Comparison of ENCODE assay signal across 28 mouse cellular contexts in the genomic region with DNA sequence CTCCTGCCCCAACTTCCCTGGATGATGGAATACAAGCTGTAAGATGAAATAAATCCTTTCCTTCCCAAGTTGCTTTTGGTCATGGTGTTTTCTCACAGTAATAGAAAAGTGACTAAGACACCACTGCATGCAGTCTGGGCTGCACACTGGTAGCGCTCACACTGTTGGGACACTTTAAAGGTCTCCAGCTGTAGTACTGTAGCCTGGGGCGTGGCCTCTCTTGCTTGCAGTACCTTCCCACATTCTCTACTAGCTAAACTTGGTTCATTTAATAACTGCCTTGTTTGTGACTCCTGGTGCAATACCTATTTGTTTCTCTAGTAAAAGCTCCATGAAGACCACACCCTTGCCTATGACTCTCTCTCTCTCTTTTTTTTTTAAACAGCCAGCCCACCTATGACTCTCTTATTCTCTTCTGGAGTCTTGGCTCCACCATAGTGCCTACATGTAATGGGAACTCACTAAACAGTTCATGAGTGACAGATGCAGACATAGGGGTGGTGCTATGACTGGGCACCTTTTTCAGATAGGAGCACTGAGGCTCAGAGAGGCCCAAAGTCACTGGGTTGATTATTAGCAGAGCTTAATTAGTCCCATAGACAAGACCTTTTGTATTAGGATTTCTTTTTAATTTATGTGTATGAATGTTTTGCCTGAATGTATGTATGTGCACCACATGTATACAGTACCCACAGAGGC. TPM values are rescaled to one million over a fixed set of nuclear protein-coding genes. Genes with fewer than 3 reads are reported as not detected.
A peak's percentile ranks its signal among the peaks of the same experiment; 100 is the strongest.
DNase-seq lines count a peak whose midpoint lies in the region; ATAC-seq lines count a peak whose summit lies in the region.
"Had no signal": no experiment of that assay in that cellular context is flagged by ENCODE, and none has a peak within 500 bp of the region (broad histone marks: within the 10 kb centered on the region; RNA-seq: fewer than 3 reads in every experiment).

No protein-coding gene starts in this region.

- no peak overlapping the region for H3K4me2 ChIP-seq in liver, embryonic 12.5 days
- no peak overlapping the region for H3K4me2 ChIP-seq in liver, embryonic 11.5 days
- no peak overlapping the region for H3K4me2 ChIP-seq in liver, embryonic 15.5 days
- H3K4me2 ChIP-seq: embryonic facial prominence, embryonic 12.5 days; embryonic facial prominence, embryonic 15.5 days; heart, embryonic 12.5 days; heart, embryonic 15.5 days; hindbrain, embryonic 13.5 days had no signal

- H3K27ac ChIP-seq in liver, embryonic 12.5 days: no peak overlapping the region
- H3K27ac ChIP-seq in liver, embryonic 11.5 days (ENCODE audit: low read depth, low read length): no peak overlapping the region
- peak overlapping the region; percentile 24; the same call in 1 of the 2 replicates for H3K27ac ChIP-seq in liver, embryonic 15.5 days (replicated peaks)
- H3K27ac ChIP-seq: embryonic facial prominence, embryonic 12.5 days; embryonic facial prominence, embryonic 15.5 days; heart, embryonic 15.5 days; hindbrain, embryonic 10.5 days; hindbrain, embryonic 13.5 days had no signal

- no peaks in the 10 kb centered on the region for H3K9me3 ChIP-seq in liver, embryonic 12.5 days (replicated peaks)
- no peaks in the 10 kb centered on the region for H3K9me3 ChIP-seq in liver, embryonic 11.5 days (ENCODE audit: control insufficient read depth, low read length)
- no peaks in the 10 kb centered on the region for H3K9me3 ChIP-seq in liver, embryonic 15.5 days (replicated peaks)
- H3K9me3 ChIP-seq: embryonic facial prominence, embryonic 12.5 days; embryonic facial prominence, embryonic 15.5 days; G1E; heart, embryonic 12.5 days; heart, embryonic 15.5 days; hindbrain, embryonic 10.5 days; hindbrain, embryonic 13.5 days had no signal

- no peak overlapping the region for H3K4me3 ChIP-seq in liver, embryonic 12.5 days
- no peak overlapping the region for H3K4me3 ChIP-seq in liver, embryonic 11.5 days (ENCODE audit: low read depth, low read length)
- H3K4me3 ChIP-seq in liver, embryonic 15.5 days (replicated peaks): no peak overlapping the region
- H3K4me3 ChIP-seq: embryonic facial prominence, embryonic 12.5 days; embryonic facial prominence, embryonic 15.5 days; heart, embryonic 12.5 days; heart, embryonic 15.5 days; hindbrain, embryonic 10.5 days; hindbrain, embryonic 13.5 days had no signal

- peaks cover 34% of the 10 kb centered on the region for H3K4me1 ChIP-seq in liver, embryonic 12.5 days
- no peaks in the 10 kb centered on the region for H3K4me1 ChIP-seq in liver, embryonic 11.5 days (replicated peaks; ENCODE audit: control insufficient read depth, insufficient read depth, low read length)
- peaks cover 29% of the 10 kb centered on the region for H3K4me1 ChIP-seq in liver, embryonic 15.5 days (replicated peaks)
- H3K4me1 ChIP-seq: embryonic facial prominence, embryonic 12.5 days; embryonic facial prominence, embryonic 15.5 days; heart, embryonic 12.5 days; heart, embryonic 15.5 days had no signal

- H3K27me3 ChIP-seq in liver, embryonic 12.5 days (replicated peaks): no peaks in the 10 kb centered on the region
- H3K27me3 ChIP-seq in liver, embryonic 11.5 days (replicated peaks; ENCODE audit: control insufficient read depth, insufficient read depth, low read length): no peaks in the 10 kb centered on the region
- no peaks in the 10 kb centered on the region for H3K27me3 ChIP-seq in liver, embryonic 15.5 days
- H3K27me3 ChIP-seq: CH12.LX; embryonic facial prominence, embryonic 12.5 days; embryonic facial prominence, embryonic 15.5 days; heart, embryonic 12.5 days; heart, embryonic 15.5 days; hindbrain, embryonic 13.5 days had no signal

- no peak for DNase-seq in liver, embryonic 11.5 days (ENCODE audit: low spot score)
- DNase-seq in 3T3-L1 (ENCODE audit: low read depth, low spot score): peak; percentile 44
- no peak for DNase-seq in kidney, adult 11 months
- DNase-seq in T-cell, adult 2 months (ENCODE audit: low spot score): no peak
- DNase-seq: adrenal gland, postnatal 14 days; B cell, adult 2 months; cerebellum, adult 11 months; cerebellum, adult 2 months; cerebellum, adult 9-11 months; cerebellum, postnatal 25 days; forebrain, postnatal 0 days; gastrocnemius, postnatal 25 days; heart, adult 18-20 months; heart, postnatal 10 days; heart, postnatal 36 days had no signal

- H3K36me3 ChIP-seq in liver, embryonic 12.5 days: no peaks in the 10 kb centered on the region
- no peaks in the 10 kb centered on the region for H3K36me3 ChIP-seq in liver, embryonic 11.5 days (ENCODE audit: control insufficient read depth, insufficient read depth, low read length)
- no peaks in the 10 kb centered on the region for H3K36me3 ChIP-seq in liver, embryonic 15.5 days (replicated peaks)
- H3K36me3 ChIP-seq: embryonic facial prominence, embryonic 12.5 days; embryonic facial prominence, embryonic 15.5 days; heart, embryonic 12.5 days; heart, embryonic 15.5 days; hindbrain, embryonic 13.5 days had no signal

- H3K9ac ChIP-seq in liver, embryonic 12.5 days: no peak overlapping the region
- no peak overlapping the region for H3K9ac ChIP-seq in liver, embryonic 11.5 days (ENCODE audit: low read depth, low read length)
- H3K9ac ChIP-seq in liver, embryonic 15.5 days: no peak overlapping the region
- H3K9ac ChIP-seq: embryonic facial prominence, embryonic 12.5 days; embryonic facial prominence, embryonic 15.5 days; forebrain, postnatal 0 days; heart, embryonic 12.5 days; heart, embryonic 15.5 days; hindbrain, embryonic 13.5 days had no signal

- WGBS in liver, embryonic 12.5 days (ENCODE audit: insufficient replicate concordance): 81% methylated on average over 2 of the region's 2 CpGs
- WGBS in liver, embryonic 11.5 days: 78% methylated on average over 2 of the region's 2 CpGs
- 74% methylated on average over 2 of the region's 2 CpGs for WGBS in liver, embryonic 15.5 days (ENCODE audit: insufficient replicate concordance)

- ATAC-seq in liver, embryonic 12.5 days: peak; percentile 55
- no peak for ATAC-seq in liver, embryonic 11.5 days (replicated peaks; ENCODE audit: low FRiP score)
- peak; percentile 45; the same call in 1 of the 2 replicates for ATAC-seq in liver, embryonic 15.5 days (ENCODE audit: insufficient read depth)
- ATAC-seq in megakaryocyte-erythroid progenitor cell, adult 5-6 weeks (replicated peaks; ENCODE audit: low FRiP score, low TSS enrichment, poor library complexity, severe bottlenecking): peak; percentile 63
- ATAC-seq: forebrain, embryonic 14.5 days; forebrain, postnatal 0 days; hindbrain, embryonic 16.5 days had no signal

RNA-seq across cellular contexts. Expression of a gene that starts 5.9 kb away (rescaled TPM):
- polyA plus RNA-seq in liver, embryonic 12.5 days (2016; fragmentation: Nextera tagmentation; extraction: Ambion mirVana): 0.25 and 0.26 TPM in 2 replicates
- polyA plus RNA-seq in liver, embryonic 11.5 days (2014; fragmentation: Nextera tagmentation; extraction: Ambion mirVana): 0.27 TPM in 2 replicates
- 0.06 and 0.15 TPM in 2 replicates for polyA plus RNA-seq in liver, embryonic 15.5 days (2015; fragmentation: Nextera tagmentation; extraction: Ambion mirVana)
- not detected in 2 replicates for total RNA-seq in megakaryocyte-erythroid progenitor cell, adult 5-6 weeks (2014; fragmentation: Nextera tagmentation)
- total RNA-seq in megakaryocyte-erythroid progenitor cell, adult 5-6 weeks (2017): 0.05 TPM in 1 of 2 replicates, not detected in the other
- polyA plus RNA-seq: G1E had no signal

RNA-seq across cellular contexts. Expression of a gene that starts 20.9 kb away (rescaled TPM):
- 14.5 and 16.2 TPM in 2 replicates for polyA plus RNA-seq in liver, embryonic 12.5 days (2016; fragmentation: Nextera tagmentation; extraction: Ambion mirVana)
- polyA plus RNA-seq in liver, embryonic 11.5 days (2014; fragmentation: Nextera tagmentation; extraction: Ambion mirVana): 20.7 and 23.0 TPM in 2 replicates
- polyA plus RNA-seq in liver, embryonic 15.5 days (2015; fragmentation: Nextera tagmentation; extraction: Ambion mirVana): 8.0 and 8.8 TPM in 2 replicates
- total RNA-seq in megakaryocyte-erythroid progenitor cell, adult 5-6 weeks (2014; fragmentation: Nextera tagmentation): 12.6 and 25.6 TPM in 2 replicates
- total RNA-seq in megakaryocyte-erythroid progenitor cell, adult 5-6 weeks (2017): 18.9 and 19.9 TPM in 2 replicates

RNA-seq across cellular contexts. Expression of a gene that starts 21.0 kb away (rescaled TPM):
- 4.8 and 5.3 TPM in 2 replicates for polyA plus RNA-seq in liver, embryonic 12.5 days (2016; fragmentation: Nextera tagmentation; extraction: Ambion mirVana)
- polyA plus RNA-seq in liver, embryonic 11.5 days (2014; fragmentation: Nextera tagmentation; extraction: Ambion mirVana): 9.1 and 10.5 TPM in 2 replicates
- 2.2 and 2.6 TPM in 2 replicates for polyA plus RNA-seq in liver, embryonic 15.5 days (2015; fragmentation: Nextera tagmentation; extraction: Ambion mirVana)
- total RNA-seq in megakaryocyte-erythroid progenitor cell, adult 5-6 weeks (2014; fragmentation: Nextera tagmentation): 0.49 and 1.8 TPM in 2 replicates
- total RNA-seq in megakaryocyte-erythroid progenitor cell, adult 5-6 weeks (2017): 2.3 and 3.7 TPM in 2 replicates

RNA-seq across cellular contexts. Expression of a gene that starts 23.8 kb away (rescaled TPM):
- 1,876 and 1,897 TPM in 2 replicates for polyA plus RNA-seq in liver, embryonic 12.5 days (2016; fragmentation: Nextera tagmentation; extraction: Ambion mirVana)
- polyA plus RNA-seq in liver, embryonic 11.5 days (2014; fragmentation: Nextera tagmentation; extraction: Ambion mirVana): 2,286 and 2,478 TPM in 2 replicates
- 836 and 1,114 TPM in 2 replicates for polyA plus RNA-seq in liver, embryonic 15.5 days (2015; fragmentation: Nextera tagmentation; extraction: Ambion mirVana)
- total RNA-seq in megakaryocyte-erythroid progenitor cell, adult 5-6 weeks (2014; fragmentation: Nextera tagmentation): 5,043 and 6,230 TPM in 2 replicates
- total RNA-seq in megakaryocyte-erythroid progenitor cell, adult 5-6 weeks (2017): 5,746 and 6,785 TPM in 2 replicates

RNA-seq across cellular contexts. Expression of a gene that starts 58.0 kb away (rescaled TPM):
- polyA plus RNA-seq in liver, embryonic 12.5 days (2016; fragmentation: Nextera tagmentation; extraction: Ambion mirVana): 9.5 and 10.5 TPM in 2 replicates
- polyA plus RNA-seq in liver, embryonic 11.5 days (2014; fragmentation: Nextera tagmentation; extraction: Ambion mirVana): 20.3 and 22.0 TPM in 2 replicates
- 2.9 and 3.0 TPM in 2 replicates for polyA plus RNA-seq in liver, embryonic 15.5 days (2015; fragmentation: Nextera tagmentation; extraction: Ambion mirVana)
- 0.54 and 2.1 TPM in 2 replicates for total RNA-seq in megakaryocyte-erythroid progenitor cell, adult 5-6 weeks (2014; fragmentation: Nextera tagmentation)
- total RNA-seq in megakaryocyte-erythroid progenitor cell, adult 5-6 weeks (2017): 0.72 and 0.89 TPM in 2 replicates
